Mouse (Mus musculus): ENCODE data around the gene Pkd2l1. TPM values are rescaled to one million over a fixed set of nuclear protein-coding genes. Genes with fewer than 3 reads are reported as not detected.
A peak's percentile ranks its signal among the peaks of the same experiment; 100 is the strongest.

Gene Pkd2l1
- polyA plus RNA-seq, 1 experiment: not detected

DNA sequence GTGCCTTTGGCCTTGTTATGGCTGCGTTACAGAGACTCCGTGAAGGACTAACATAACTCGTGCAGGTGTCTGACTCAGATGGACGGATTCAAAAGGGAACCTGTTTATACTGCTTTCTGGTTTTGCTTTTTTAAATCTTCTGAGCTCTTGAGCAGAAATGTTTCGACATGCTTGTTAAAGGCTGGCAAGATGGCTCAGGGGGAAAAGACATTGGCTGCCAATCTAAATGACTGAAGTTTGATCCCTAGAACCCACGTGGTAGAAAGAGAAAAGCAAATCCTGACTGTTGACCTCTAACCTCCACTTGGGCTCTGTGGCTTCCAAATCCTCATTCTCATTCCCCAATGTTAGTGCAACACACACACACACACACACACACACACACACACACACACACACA lies 6.3 kb upstream of the Pkd2l1 start:
- Histone ChIP-seq H3K79me3 (ENCODE audit: low read depth) (no peaks in the 10 kb centered on the region), H3K36me3 (ENCODE audit: control insufficient read depth, insufficient read depth) (no peaks in the 10 kb centered on the region)

DNA sequence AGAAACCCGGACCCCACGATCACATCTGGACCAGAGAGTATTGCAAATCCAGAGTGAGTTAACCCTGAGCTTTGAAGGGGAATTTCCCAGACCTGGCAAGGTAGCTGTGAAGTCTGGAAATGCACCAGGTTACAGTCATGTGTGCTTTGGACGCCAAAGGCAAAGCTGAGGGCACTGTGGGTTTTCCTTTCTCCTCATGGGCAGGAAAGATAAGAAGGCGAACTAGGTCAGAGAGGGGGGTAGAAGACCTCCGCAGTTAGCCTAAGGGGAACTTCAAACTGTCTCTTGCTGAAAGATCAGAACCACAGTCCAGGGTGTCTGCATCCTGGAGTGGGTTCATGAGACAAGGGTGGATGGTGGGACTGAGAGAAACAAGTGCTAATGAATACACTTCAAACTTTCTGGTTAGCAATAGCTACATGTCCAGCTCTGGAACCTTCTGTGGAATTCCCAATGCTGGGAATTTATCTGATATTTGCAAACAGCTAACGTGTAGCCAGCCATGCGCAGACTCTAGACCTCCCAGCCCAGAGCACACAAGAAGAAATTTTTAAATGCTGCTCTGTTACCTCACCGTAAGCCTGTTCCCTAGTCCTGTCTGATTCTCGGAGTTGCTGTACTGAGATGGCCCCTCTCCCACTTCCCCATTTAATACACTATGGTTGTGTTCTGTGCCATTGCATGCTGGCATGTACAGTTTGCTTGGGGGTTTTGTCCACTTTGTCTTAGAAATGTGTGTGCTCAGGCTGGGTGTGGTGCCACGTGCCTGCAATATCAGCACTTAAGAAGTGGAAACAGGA lies 5.0 kb upstream of the Pkd2l1 start:
- Histone ChIP-seq H3K79me3 (ENCODE audit: low read depth) (no peaks in the 10 kb centered on the region), H3K4me3 (ENCODE audit: insufficient read depth, poor library complexity, severe bottlenecking) (no peak overlapping the region), H3K79me2 (ENCODE audit: control insufficient read depth, insufficient read depth) (no peaks in the 10 kb centered on the region)

More for the DNA sequence above, 6.3 kb upstream of the Pkd2l1 start:
- H3K27me3 ChIP-seq (ENCODE audit: control insufficient read depth, insufficient read depth, insufficient read length): peaks cover 6% of the 10 kb centered on the region
- TF ChIP-seq USF1 (IDR thresholded peaks at IDR 0.05; ENCODE audit: low read depth) (no peak), FOSL1 (IDR thresholded peaks at IDR 0.05; ENCODE audit: insufficient read depth, low read length, poor library complexity, severe bottlenecking) (no peak), MAX (IDR thresholded peaks at IDR 0.05) (no peak), CTCF (IDR thresholded peaks at IDR 0.05; ENCODE audit: control insufficient read depth, insufficient read depth, insufficient read length) (no peak), CEBPB (IDR thresholded peaks at IDR 0.05; ENCODE audit: low read depth) (no peak), MYOG (IDR thresholded peaks at IDR 0.05; ENCODE audit: control insufficient read depth, extremely low read depth, insufficient read length) (no peak), MYOD1 (IDR thresholded peaks at IDR 0.05; ENCODE audit: control insufficient read depth, insufficient read length, low read depth) (no peak)
- H3K79me2 ChIP-seq (ENCODE audit: control insufficient read depth, insufficient read depth): no peaks in the 10 kb centered on the region
- no peak overlapping the region for H3K4me3 ChIP-seq (ENCODE audit: insufficient read depth, poor library complexity, severe bottlenecking)
- H3ac ChIP-seq (ENCODE audit: control insufficient read depth, insufficient read length, low read depth): no peak overlapping the region

GRCm38 (mm10) chr19:44195138-44195537 lies 2.9 kb upstream of the Pkd2l1 start:
- Histone ChIP-seq H3K79me3 (ENCODE audit: low read depth) (no peaks in the 10 kb centered on the region), H3K4me3 (ENCODE audit: insufficient read depth, poor library complexity, severe bottlenecking) (no peak overlapping the region), H3K27me3 (ENCODE audit: control insufficient read depth, insufficient read depth, insufficient read length) (peaks cover 31% of the 10 kb centered on the region), H3ac (ENCODE audit: control insufficient read depth, insufficient read length, low read depth) (no peak overlapping the region), H3K79me2 (ENCODE audit: control insufficient read depth, insufficient read depth) (no peaks in the 10 kb centered on the region), H3K36me3 (ENCODE audit: control insufficient read depth, insufficient read depth) (no peaks in the 10 kb centered on the region)
- TF ChIP-seq MYOG (IDR thresholded peaks at IDR 0.05; ENCODE audit: control insufficient read depth, extremely low read depth, insufficient read length): no peak
- TF ChIP-seq CTCF (IDR thresholded peaks at IDR 0.05; ENCODE audit: control insufficient read depth, insufficient read depth, insufficient read length): peak; percentile 53

More for the DNA sequence above, 5.0 kb upstream of the Pkd2l1 start:
- H3ac ChIP-seq (ENCODE audit: control insufficient read depth, insufficient read length, low read depth): no peak overlapping the region
- peaks cover 12% of the 10 kb centered on the region for H3K27me3 ChIP-seq (ENCODE audit: control insufficient read depth, insufficient read depth, insufficient read length)
- no peak for TF ChIP-seq MYOD1 (IDR thresholded peaks at IDR 0.05; ENCODE audit: control insufficient read depth, insufficient read length, low read depth)
- TF ChIP-seq MAX (IDR thresholded peaks at IDR 0.05): no peak
- TF ChIP-seq FOSL1 (IDR thresholded peaks at IDR 0.05; ENCODE audit: insufficient read depth, low read length, poor library complexity, severe bottlenecking): no peak
- no peak for TF ChIP-seq USF1 (IDR thresholded peaks at IDR 0.05; ENCODE audit: low read depth)
- no peak for TF ChIP-seq CTCF (IDR thresholded peaks at IDR 0.05; ENCODE audit: control insufficient read depth, insufficient read depth, insufficient read length)
- TF ChIP-seq MYOG (IDR thresholded peaks at IDR 0.05; ENCODE audit: control insufficient read depth, extremely low read depth, insufficient read length): no peak
- TF ChIP-seq CEBPB (IDR thresholded peaks at IDR 0.05; ENCODE audit: low read depth): no peak
- H3K36me3 ChIP-seq (ENCODE audit: control insufficient read depth, insufficient read depth): no peaks in the 10 kb centered on the region

- Histone ChIP-seq H3ac (ENCODE audit: control insufficient read depth, insufficient read length, low read depth) (no peak overlapping the region), H3K4me3 (ENCODE audit: insufficient read depth, poor library complexity, severe bottlenecking) (no peak overlapping the region), H3K27me3 (ENCODE audit: control insufficient read depth, insufficient read depth, insufficient read length) (peaks cover 36% of the 10 kb centered on the region), H3K36me3 (ENCODE audit: control insufficient read depth, insufficient read depth) (no peaks in the 10 kb centered on the region), H3K79me2 (ENCODE audit: control insufficient read depth, insufficient read depth) (no peaks in the 10 kb centered on the region), H3K79me3 (ENCODE audit: low read depth) (no peaks in the 10 kb centered on the region)
- TF ChIP-seq CTCF (IDR thresholded peaks at IDR 0.05; ENCODE audit: control insufficient read depth, insufficient read depth, insufficient read length) (no peak), MAX (IDR thresholded peaks at IDR 0.05) (no peak), USF1 (IDR thresholded peaks at IDR 0.05; ENCODE audit: low read depth) (no peak), CEBPB (IDR thresholded peaks at IDR 0.05; ENCODE audit: low read depth) (no peak), MYOD1 (IDR thresholded peaks at IDR 0.05; ENCODE audit: control insufficient read depth, insufficient read length, low read depth) (no peak), FOSL1 (IDR thresholded peaks at IDR 0.05; ENCODE audit: insufficient read depth, low read length, poor library complexity, severe bottlenecking) (no peak), MYOG (IDR thresholded peaks at IDR 0.05; ENCODE audit: control insufficient read depth, extremely low read depth, insufficient read length) (no peak)
These were observed 1.7 kb upstream of the Pkd2l1 start for GRCm38 (mm10) chr19:44193906-44194305.

- Histone ChIP-seq H3K79me3 (ENCODE audit: low read depth) (no peaks in the 10 kb centered on the region), H3K36me3 (ENCODE audit: control insufficient read depth, insufficient read depth) (no peaks in the 10 kb centered on the region), H3K27me3 (ENCODE audit: control insufficient read depth, insufficient read depth, insufficient read length) (peaks cover 36% of the 10 kb centered on the region), H3K79me2 (ENCODE audit: control insufficient read depth, insufficient read depth) (no peaks in the 10 kb centered on the region), H3ac (ENCODE audit: control insufficient read depth, insufficient read length, low read depth) (no peak overlapping the region), H3K4me3 (ENCODE audit: insufficient read depth, poor library complexity, severe bottlenecking) (no peak overlapping the region)
- TF ChIP-seq MYOG (IDR thresholded peaks at IDR 0.05; ENCODE audit: control insufficient read depth, extremely low read depth, insufficient read length): no peak
- TF ChIP-seq USF1 (IDR thresholded peaks at IDR 0.05; ENCODE audit: low read depth): no peak
- no peak for TF ChIP-seq CEBPB (IDR thresholded peaks at IDR 0.05; ENCODE audit: low read depth)
- no peak for TF ChIP-seq FOSL1 (IDR thresholded peaks at IDR 0.05; ENCODE audit: insufficient read depth, low read length, poor library complexity, severe bottlenecking)
- TF ChIP-seq MAX (IDR thresholded peaks at IDR 0.05): no peak
- no peak for TF ChIP-seq MYOD1 (IDR thresholded peaks at IDR 0.05; ENCODE audit: control insufficient read depth, insufficient read length, low read depth)
- no peak for TF ChIP-seq CTCF (IDR thresholded peaks at IDR 0.05; ENCODE audit: control insufficient read depth, insufficient read depth, insufficient read length)
These were observed 3.2 kb downstream of the Pkd2l1 start for GRCm38 (mm10) chr19:44189056-44189455.
